Mouse (Mus musculus) splenic B cell, adult 2 months (primary cell): ENCODE data around the gene Cln5.

ENCODE experiments used
- DNase-seq: peaks from one replicate; pipeline ENCODE4 v3.0.0-alpha.2; 2011; ENCODE audit warnings: low read depth, low spot score
- H3K27me3 ChIP-seq: 2 replicates; pipeline ENCODE4 v1.6.1; 2012; ENCODE audit warnings: mild to moderate bottlenecking, low read length, moderate library complexity, mixed read lengths; ENCODE audit not compliant: control insufficient read depth, poor library complexity, insufficient read depth, severe bottlenecking
- H3K36me3 ChIP-seq: 2 replicates; pipeline ENCODE4 v1.6.1; 2012; ENCODE audit warnings: mild to moderate bottlenecking, low read length, moderate library complexity, mixed read lengths; ENCODE audit not compliant: control insufficient read depth, poor library complexity, insufficient read depth, severe bottlenecking

Gene Cln5

GRCm38 (mm10) chr14:103069864-103070611, at the start of gene Cln5:
Cln5 (plus strand) TSS chr14:103070216.
- Histone ChIP-seq H3K36me3 (peaks cover 7% of the 10 kb centered on the region), H3K27me3 (no peaks in the 10 kb centered on the region)
- peak; percentile 95 for DNase-seq

GRCm38 (mm10) chr14:103029203-103029602, 40.8 kb upstream of the Cln5 start:
- Histone ChIP-seq H3K36me3 (no peaks in the 10 kb centered on the region), H3K27me3 (no peaks in the 10 kb centered on the region)
- DNase-seq = no peak

GRCm38 (mm10) chr14:103033271-103033823, 36.7 kb upstream of the Cln5 start:
- H3K27me3 ChIP-seq = no peaks in the 10 kb centered on the region
- peak; percentile 75 for DNase-seq

GRCm38 (mm10) chr14:103034076-103034475, 35.9 kb upstream of the Cln5 start:
- H3K27me3 ChIP-seq = no peaks in the 10 kb centered on the region
- H3K36me3 ChIP-seq = no peaks in the 10 kb centered on the region
- DNase-seq = peak; percentile 69

More at GRCm38 (mm10) chr14:103033271-103033823, 36.7 kb upstream of the Cln5 start:
- no peaks in the 10 kb centered on the region for H3K36me3 ChIP-seq

GRCm38 (mm10) chr14:103037016-103037415, 33.0 kb upstream of the Cln5 start:
- no peaks in the 10 kb centered on the region for H3K27me3 ChIP-seq
- H3K36me3 ChIP-seq = no peaks in the 10 kb centered on the region
- DNase-seq = peak; percentile 89

GRCm38 (mm10) chr14:103046677-103047076, 23.3 kb upstream of the Cln5 start, which contains the start of gene Acod1:
Acod1 (plus strand) TSS chr14:103046977.
- no peaks in the 10 kb centered on the region for H3K36me3 ChIP-seq
- DNase-seq = no peak
- H3K27me3 ChIP-seq = no peaks in the 10 kb centered on the region

GRCm38 (mm10) chr14:103048292-103049086, 21.5 kb upstream of the Cln5 start:
- Histone ChIP-seq H3K36me3 (no peaks in the 10 kb centered on the region), H3K27me3 (no peaks in the 10 kb centered on the region)
- DNase-seq = peak; percentile 56

GRCm38 (mm10) chr14:103051159-103051769, 18.8 kb upstream of the Cln5 start:
- DNase-seq = peak; percentile 94
- H3K27me3 ChIP-seq = no peaks in the 10 kb centered on the region
- no peaks in the 10 kb centered on the region for H3K36me3 ChIP-seq

GRCm38 (mm10) chr14:103054731-103055130, 15.3 kb upstream of the Cln5 start:
- Histone ChIP-seq H3K36me3 (no peaks in the 10 kb centered on the region), H3K27me3 (no peaks in the 10 kb centered on the region)
- no peak for DNase-seq

GRCm38 (mm10) chr14:103056601-103057000, 13.4 kb upstream of the Cln5 start:
- DNase-seq = no peak
- no peaks in the 10 kb centered on the region for H3K36me3 ChIP-seq
- H3K27me3 ChIP-seq = no peaks in the 10 kb centered on the region

- Histone ChIP-seq H3K36me3 (no peaks in the 10 kb centered on the region), H3K27me3 (no peaks in the 10 kb centered on the region)
- DNase-seq = no peak
Measured at GRCm38 (mm10) chr14:103058998-103059397, 11.0 kb upstream of the Cln5 start.

- Histone ChIP-seq H3K27me3 (no peaks in the 10 kb centered on the region), H3K36me3 (no peaks in the 10 kb centered on the region)
- DNase-seq = no peak
Measured at GRCm38 (mm10) chr14:103059495-103059894, 10.5 kb upstream of the Cln5 start.

- DNase-seq = peak; percentile 86
- Histone ChIP-seq H3K27me3 (no peaks in the 10 kb centered on the region), H3K36me3 (no peaks in the 10 kb centered on the region)
Measured at GRCm38 (mm10) chr14:103065294-103066167, 4.5 kb upstream of the Cln5 start.

GRCm38 (mm10) chr14:103069465-103069863, 552 bp upstream of the Cln5 start:
- Histone ChIP-seq H3K36me3 (peaks cover 5% of the 10 kb centered on the region), H3K27me3 (no peaks in the 10 kb centered on the region)
- no peak for DNase-seq
